Mouse (Mus musculus) naive thymus-derived CD4-positive, alpha-beta T cell, adult 2 months (primary cell): ENCODE results near the gene Abca16.

Source experiments
- DNase-seq: peaks from one replicate; pipeline ENCODE4 v3.0.0-alpha.2; 2011; ENCODE audit warnings: low read depth

Gene Abca16

GRCm38 (mm10) chr7:120409447-120409846 is at the start of gene Abca16:
Gene Abca16 (plus strand): TSS chr7:120409647.
- no peak for DNase-seq

- DNase-seq = no peak
These were observed 48.3 kb upstream of the Abca16 start for GRCm38 (mm10) chr7:120361159-120361558.

- no peak for DNase-seq
These were observed 2.9 kb downstream of the Abca16 start for GRCm38 (mm10) chr7:120412391-120412790.

GRCm38 (mm10) chr7:120426625-120427024 is 17.2 kb downstream of the Abca16 start:
- DNase-seq = no peak

GRCm38 (mm10) chr7:120431464-120431863 is 22.0 kb downstream of the Abca16 start:
- DNase-seq = no peak

GRCm38 (mm10) chr7:120503891-120504662 is 94.6 kb downstream of the Abca16 start:
- DNase-seq = no peak

GRCm38 (mm10) chr7:120504663-120504979 is 95.2 kb downstream of the Abca16 start:
- DNase-seq = no peak

GRCm38 (mm10) chr7:120534805-120535204 is 125.4 kb downstream of the Abca16 start:
- DNase-seq = no peak

- no peak for DNase-seq
These were observed 143.2 kb downstream of the Abca16 start for GRCm38 (mm10) chr7:120552479-120553180.

GRCm38 (mm10) chr7:120553181-120553551 is 143.7 kb downstream of the Abca16 start:
- DNase-seq = no peak

- no peak for DNase-seq
These were observed 157.9 kb downstream of the Abca16 start for GRCm38 (mm10) chr7:120567366-120567765.

GRCm38 (mm10) chr7:120576520-120576919 is 167.1 kb downstream of the Abca16 start:
- no peak for DNase-seq
